Mouse (Mus musculus) colon, adult 2 months (tissue): ENCODE data around the gene Gm21964. TPM values are rescaled to one million over a fixed set of nuclear protein-coding genes. Genes with fewer than 3 reads are reported as not detected.

Experiments used
- polyA plus RNA-seq: library from polyadenylated mRNA; depleted of rRNA; stranded (reverse); fragments of >200 nt; gene quantifications from 2 replicates; pipeline ENCODE4 v1.2.3, GENCODE M21; 2012; rRNA removed

The Gm21964 gene
- polyA plus RNA-seq = not detected in 2 replicates

GRCm38 (mm10) chr8:110100907-110101306, at the start of gene Gm21964:
Gm21964 (plus strand) TSS chr8:110101207.

DNA sequence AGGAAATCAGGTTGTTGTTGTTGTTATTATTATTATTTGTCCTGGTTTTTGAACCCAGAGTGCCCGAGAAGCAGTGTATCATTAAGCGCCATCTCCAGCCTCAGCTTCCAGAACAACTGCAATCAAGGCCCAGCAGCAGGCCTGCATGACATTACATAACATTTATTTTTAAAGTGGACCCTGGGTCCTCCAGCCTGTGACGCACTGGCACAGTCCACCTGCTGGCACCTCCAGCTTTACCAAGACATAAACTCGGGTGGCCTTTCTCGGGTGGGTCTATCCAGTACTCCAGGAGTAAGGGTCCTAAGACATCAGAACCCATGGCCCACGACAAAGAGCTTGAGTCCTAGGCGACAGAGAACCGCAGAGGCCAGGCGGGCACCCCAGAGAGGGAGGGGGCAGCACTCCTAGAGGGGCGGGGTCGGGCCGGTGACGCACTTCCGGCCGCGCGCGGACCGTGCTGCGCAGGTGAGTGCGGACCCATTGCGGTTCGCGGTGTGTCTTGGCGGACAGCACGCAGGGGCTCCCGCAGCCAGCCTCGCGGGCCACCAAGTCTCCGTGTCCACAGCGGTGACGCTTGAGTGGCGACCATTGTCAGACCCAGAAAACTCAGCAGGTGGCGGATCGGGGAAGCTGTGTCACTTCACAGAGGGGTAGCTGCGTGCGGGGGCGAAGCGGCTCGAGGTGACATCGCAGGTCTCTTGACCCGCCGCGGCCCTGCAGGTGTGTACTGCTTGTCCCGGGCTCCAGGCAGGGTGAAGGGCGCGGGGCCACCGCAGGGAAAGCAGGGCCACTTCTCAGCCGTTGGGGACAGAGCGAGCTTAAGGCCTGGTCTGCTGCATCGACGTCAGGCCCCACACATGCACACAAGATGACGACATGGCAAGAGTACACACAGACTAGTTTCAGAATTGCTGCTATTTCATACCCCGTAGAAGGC, 21.5 kb upstream of the Gm21964 start, which contains the start of gene Zfp612:
Gene Zfp612 (plus strand): TSS at position 465 of the 940 bp plus-strand sequence.

GRCm38 (mm10) chr8:110102653-110103052, 1.6 kb downstream of the Gm21964 start, which contains the start of gene Gm17720:
Gm17720 (minus strand) TSS chr8:110102753.

Other genes with a start within 250 kb of the Gm21964 start
- gene Phlpp2, start 232.7 kb upstream of the Gm21964 start, polyA plus RNA-seq = 13.4 and 13.8 TPM in 2 replicates
- gene Marveld3, start 139.0 kb upstream of the Gm21964 start, polyA plus RNA-seq = 47.6 and 50.9 TPM in 2 replicates
- 13.1 and 20.7 TPM in 2 replicates for gene Tat, start 110.8 kb upstream of the Gm21964 start, polyA plus RNA-seq
- gene Chst4, start 61.5 kb upstream of the Gm21964 start, polyA plus RNA-seq = 119 and 169 TPM in 2 replicates
- gene Zfp612, start 21.5 kb upstream of the Gm21964 start, polyA plus RNA-seq = 2.1 TPM in 2 replicates
- gene Gm17720, start 1.5 kb downstream of the Gm21964 start, polyA plus RNA-seq = not detected in 2 replicates
- 11.1 and 14.7 TPM in 2 replicates for gene Calb2, start 67.0 kb downstream of the Gm21964 start, polyA plus RNA-seq
- gene Cmtr2, start 114.5 kb downstream of the Gm21964 start, polyA plus RNA-seq = 2.8 and 3.7 TPM in 2 replicates
- gene Hydin, start 165.8 kb downstream of the Gm21964 start, polyA plus RNA-seq = 0.01 TPM in 1 of 2 replicates, not detected in the other